Mouse (Mus musculus) liver, adult (tissue): Measurements from ENCODE around the gene Gbp2b.

Experiments
- GATA4 ChIP-seq: IDR thresholded peaks from 2 replicates; pipeline ENCODE4 v1.6.1; 2014; ENCODE audit warnings: mild to moderate bottlenecking, low read length; ENCODE audit not compliant: insufficient replicate concordance

Gene Gbp2b

DNA sequence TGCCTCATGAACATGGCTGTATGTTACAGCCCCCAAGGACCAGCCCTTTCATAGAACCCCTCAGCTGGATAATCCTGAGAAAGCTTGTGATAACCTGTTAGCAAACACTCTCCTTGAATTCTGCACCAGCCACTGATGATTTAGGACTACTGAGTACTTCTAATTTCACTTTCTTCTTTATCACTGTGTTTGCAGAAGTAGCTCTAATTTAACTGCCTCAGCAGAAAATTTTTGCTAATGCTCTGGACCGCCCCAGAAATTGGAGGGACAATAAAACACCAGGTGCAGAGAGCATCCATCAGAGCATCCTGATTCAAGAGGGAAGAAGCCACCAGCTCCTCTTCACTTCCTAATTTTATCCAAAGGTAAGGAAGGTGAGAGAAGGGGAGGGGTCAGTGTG, at the start of gene Gbp2b:
Gene Gbp2b, plus strand, starts transcription at position 301 of the 400 bp plus-strand sequence.
- no peak for TF ChIP-seq GATA4

DNA sequence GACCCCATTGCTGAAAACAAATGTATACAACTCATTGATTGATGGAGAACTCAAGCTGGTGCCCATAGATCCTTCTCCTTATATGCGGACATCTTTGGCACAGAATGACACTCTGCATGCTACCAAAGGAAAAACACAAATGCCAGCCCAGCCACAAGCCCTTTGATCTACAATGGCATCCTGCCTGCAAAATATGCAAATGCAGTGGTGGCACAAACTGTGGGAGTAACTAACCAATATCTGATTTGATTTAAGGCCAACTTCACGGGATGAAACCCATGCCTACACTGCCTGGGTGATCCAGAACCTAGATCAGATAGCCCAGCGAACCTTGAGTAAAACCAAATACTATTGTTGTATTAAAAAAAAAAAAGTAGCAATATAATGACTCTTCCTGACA, 48.0 kb upstream of the Gbp2b start:
- TF ChIP-seq GATA4, result no peak

DNA sequence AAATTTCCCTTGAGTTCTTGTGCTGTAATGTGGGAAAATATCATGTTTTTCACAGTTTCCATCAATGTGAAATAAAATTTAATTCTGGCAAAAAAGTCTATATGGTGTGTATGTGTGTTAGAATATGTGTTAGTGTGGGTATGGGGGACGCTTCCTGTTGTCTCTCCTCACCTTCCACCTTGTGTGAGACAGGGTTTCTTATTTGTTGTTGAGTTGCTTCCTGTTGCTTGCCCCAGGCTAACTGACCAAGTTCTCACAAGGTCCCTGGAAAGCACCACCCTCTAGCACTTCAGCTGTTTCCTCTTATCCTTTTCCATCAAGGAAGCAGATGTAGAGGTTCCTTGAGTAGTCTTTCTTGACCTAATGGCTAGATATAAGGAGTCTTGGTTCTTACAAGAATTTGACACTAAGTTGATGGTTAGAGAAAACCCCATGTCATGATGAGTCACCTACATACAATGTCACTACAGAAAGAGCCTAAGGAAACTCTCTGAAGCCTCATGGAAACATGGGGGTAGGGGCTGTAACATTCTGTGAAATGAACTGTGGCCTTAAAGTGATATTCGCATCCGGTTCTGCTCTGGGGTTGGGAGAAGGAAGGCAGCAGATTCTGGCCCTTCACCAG, 44.5 kb upstream of the Gbp2b start:
- TF ChIP-seq GATA4, result no peak

DNA sequence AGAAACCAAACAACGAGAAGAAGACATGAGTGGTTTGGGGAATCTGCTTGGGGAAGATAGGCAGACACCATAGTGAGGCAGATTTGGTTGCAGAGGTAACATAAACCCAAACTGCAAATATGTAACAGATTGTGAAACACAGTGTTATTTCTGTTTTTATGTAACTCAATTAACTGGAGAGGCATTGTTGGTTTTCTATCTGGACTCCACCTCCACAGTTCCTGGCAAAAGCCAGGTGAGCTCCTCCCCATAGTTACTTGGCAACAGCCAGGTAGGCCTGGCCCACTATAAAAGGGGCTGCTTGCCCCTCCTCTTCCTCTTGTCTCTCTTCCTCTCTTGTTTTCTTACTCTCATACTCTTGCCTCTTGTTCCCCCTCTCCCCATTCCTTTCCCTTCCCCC, 40.0 kb upstream of the Gbp2b start:
- no peak for TF ChIP-seq GATA4

DNA sequence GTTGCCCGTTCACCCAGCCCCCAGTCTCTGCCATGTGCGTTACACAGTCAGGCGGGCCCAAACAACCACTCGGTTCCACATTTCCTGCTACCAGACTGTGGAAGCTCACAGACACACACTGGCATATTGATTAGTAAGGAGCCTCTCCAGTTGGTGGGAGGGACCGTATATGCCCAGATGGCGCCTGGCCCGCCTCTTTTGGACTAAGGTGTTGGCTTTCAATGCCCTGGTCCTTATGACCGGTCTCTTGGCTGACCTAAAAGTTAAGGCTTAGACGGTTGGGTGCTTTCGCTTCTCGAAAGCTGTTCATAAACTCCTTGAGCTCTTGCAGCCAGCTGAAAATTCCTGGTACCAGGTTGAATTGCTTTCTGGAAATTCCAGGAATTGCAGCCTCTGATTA, 39.0 kb upstream of the Gbp2b start:
- TF ChIP-seq GATA4, result no peak

DNA sequence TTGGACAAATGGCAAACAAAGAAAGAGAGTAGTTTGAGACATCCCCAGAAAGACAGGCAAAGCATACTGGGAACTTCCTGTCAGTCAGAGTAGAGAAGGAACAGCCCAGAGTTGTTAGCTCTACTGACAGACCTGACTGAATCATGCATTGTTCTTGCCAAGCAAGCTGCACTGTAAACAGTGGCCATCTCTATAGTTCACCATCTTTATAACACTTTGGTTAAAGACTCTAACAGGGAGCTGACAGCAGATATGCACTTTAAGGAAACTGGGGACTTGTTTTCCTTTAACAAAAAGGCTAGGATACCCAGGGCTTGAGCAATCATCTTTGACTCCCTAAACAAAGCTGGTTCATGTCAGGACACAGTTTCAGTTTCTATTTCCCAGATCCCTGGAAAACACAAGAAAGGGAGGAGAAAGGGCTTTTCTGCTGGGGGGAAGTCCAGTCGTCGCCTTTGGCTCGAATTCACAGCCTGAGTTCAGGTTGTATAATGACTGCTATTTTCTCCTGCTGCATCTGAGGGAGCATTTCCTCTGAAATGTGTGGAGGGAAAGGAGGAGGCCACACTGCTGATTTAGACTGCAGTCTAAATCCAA, 34.9 kb upstream of the Gbp2b start, which contains the start of gene Gbp3:
Gene Gbp3, plus strand, starts transcription at position 395 of the 597 bp plus-strand sequence.
- no peak for TF ChIP-seq GATA4

DNA sequence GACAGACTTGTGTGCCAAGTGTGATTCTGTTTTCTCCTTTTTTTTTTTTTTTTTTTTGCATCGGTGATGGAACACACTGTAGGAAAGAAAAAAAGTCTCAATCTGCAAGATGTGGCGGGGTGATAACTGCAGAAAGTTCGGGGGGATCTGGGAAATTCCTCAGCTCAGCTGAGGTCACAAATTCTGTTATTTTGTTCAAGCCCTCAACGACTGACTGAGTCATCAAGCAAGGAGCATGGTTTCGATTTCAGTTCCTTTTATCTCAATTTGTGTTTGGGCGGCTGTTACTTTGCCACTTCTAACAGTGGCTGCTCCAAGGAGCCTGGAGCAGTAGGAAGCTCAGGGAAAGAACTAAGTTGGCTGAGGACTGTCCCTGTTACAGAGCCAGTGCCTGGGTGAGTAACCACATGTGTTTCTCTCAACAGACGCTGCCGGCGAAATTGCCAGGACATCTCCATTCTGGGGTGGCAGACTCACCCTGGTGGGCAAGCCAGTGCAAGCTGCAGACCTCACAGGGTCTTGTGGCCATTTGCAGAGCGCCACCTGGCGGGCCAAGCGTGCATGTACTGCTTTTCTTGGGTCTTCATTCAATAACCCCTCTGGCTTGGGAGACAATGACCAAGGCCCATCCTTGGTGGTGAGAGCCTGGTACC, 34.2 kb upstream of the Gbp2b start:
- no peak for TF ChIP-seq GATA4

DNA sequence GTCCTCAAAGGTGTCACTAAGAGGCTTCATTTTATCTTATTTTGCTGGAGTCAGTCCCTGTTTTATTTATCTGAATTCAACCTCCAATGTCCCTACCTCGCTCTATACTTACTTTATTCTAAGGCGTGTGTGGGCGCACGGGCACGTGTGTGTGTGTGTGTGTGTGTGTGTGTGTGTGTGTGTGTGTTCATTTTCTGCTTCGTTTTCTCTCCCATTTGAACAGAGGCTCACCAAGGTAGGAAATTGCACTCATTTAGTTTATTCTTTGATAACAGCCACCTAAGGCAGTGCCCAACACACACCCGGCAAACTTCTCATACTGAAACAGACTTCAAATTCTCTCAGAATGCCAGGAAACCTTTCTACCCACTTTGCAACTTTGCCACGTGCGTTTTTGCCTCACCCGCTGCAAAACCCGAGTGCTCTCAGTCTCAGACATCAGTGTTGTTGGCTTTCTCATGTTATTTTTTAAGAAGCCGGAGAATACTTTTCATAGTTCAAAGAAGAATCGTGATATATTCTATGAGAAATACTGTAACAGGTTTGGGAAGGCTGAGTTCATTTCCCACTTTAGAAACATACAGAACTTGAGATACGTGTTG, 33.5 kb upstream of the Gbp2b start:
- TF ChIP-seq GATA4, result no peak

DNA sequence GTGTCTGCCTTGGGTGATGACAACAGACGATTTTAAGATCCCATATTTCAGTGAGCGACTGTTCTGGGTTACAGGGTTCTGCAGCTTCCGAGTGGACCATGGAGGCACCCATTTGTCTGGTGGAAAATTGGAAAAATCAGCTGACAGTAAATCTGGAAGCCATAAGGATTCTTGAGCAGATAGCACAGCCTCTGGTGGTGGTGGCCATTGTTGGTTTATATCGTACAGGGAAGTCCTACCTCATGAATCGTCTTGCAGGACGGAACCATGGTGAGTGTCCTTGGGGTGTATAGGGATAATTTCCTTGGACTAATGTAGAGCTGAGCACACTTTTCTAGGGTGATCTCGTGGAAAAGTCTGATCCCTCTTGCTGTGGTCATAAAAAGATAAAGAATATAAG, 33.0 kb upstream of the Gbp2b start:
- TF ChIP-seq GATA4, result no peak

DNA sequence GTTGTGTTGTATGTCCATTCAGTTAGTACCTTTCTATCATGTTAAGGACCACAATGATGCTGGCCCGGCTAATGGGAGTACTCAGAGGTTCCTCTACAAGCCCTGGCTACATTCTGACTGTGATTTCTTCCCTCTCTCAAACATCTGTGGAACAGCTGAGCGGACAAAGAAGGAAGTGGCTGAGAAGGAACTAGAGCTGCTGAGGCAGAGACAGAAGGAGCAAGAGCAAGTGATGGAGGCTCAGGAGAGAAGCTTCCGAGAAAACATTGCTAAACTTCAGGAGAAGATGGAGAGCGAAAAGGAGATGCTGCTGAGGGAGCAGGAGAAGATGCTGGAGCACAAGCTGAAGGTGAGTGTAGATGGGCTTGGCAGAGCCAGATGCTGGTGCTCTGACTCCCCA, 23.9 kb upstream of the Gbp2b start:
- TF ChIP-seq GATA4, result no peak

DNA sequence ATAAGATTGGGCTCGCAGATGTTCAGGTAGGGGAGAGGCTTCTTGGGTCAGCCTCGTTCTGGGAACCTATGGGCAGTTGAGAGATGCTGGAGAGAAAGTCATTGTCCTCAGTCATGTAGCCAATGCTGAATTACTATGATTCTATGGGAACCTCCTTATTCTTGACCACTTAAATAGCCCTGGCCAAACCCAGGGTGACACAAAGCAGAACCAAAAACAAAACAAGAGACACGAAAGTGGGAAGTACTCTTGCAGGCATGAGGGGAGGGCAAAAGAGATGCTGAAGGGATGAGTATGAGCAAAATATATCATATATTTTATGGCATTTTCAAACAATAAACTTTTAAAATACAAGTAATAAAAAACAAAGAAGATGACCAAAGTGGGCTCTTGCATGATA, 17.5 kb upstream of the Gbp2b start:
- no peak for TF ChIP-seq GATA4

DNA sequence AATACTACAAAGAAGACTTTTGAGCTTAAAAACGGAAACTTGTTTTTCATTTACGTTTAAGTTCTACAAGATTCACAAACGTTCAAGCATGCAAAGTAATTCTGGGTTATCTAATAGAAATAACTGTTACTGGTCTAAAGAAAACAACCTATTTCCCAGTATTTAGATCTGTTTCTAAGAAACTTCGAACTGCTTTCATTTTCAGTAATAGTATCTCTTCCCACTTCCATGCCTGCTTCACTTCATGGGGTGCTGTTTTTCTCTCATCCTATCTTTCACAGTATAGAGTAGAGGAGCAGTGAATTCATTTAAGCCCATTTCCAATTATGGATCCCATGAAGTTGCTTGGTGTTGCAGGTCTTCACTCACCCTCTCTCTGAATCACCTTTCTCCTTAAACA, 16.3 kb upstream of the Gbp2b start:
- TF ChIP-seq GATA4, result no peak

DNA sequence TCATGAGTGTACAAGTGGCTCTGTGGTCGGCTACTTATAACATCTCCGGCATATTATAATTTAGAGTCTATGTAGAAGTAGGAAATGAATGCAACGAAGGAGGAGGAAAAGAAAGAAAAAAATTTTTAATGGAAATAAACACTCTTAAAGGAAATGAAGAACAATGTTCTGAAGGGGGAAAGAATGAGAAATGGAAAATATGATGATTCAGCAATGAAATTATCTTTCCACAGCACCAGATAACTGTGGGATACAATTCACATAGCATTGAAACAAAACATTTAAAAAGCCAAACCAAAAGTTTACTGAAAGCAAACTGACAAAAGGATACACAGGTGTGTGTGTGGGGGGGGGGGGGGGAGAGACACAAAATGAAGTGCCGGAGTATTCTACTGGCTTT, 11.6 kb upstream of the Gbp2b start:
- no peak for TF ChIP-seq GATA4

DNA sequence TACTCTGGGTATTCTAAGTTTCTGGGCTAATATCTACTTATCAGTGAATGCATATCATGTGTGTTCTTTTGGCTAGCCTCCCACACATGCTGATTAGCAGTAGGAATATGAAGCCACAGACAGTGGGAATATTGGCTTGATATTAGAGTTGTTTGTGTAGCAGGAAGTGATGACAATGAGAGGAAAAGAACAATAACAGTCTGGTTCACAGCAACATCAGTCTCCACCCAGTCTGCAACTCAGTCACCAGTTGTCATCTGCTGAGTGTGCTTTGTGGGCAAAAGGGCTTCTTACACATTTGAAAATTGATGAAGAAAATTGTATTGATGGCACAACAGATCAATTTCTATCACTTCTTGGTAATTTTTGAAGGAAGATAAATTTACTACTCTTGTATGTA, 7.3 kb upstream of the Gbp2b start:
- peak; percentile 63; the same call in 1 of the 2 replicates for TF ChIP-seq GATA4

DNA sequence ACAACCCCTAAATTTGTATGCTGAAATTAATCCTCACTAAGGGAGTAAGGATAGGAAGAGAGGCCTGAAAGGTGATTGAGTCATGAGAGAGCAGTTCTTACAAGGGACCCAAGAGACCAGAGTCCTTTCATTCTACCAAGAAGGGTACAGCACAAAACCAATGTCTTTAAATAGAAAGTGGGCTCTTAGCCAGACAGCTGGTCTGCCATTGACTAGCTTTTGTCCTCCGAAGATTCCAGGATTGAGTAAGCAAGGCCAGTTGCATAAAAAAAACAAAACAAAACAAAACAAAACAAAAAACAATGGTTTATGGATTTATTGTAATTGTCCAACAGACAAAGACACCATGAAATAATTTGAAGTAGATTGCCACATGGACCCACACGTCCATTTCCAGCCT, 5.8 kb upstream of the Gbp2b start:
- no peak for TF ChIP-seq GATA4

DNA sequence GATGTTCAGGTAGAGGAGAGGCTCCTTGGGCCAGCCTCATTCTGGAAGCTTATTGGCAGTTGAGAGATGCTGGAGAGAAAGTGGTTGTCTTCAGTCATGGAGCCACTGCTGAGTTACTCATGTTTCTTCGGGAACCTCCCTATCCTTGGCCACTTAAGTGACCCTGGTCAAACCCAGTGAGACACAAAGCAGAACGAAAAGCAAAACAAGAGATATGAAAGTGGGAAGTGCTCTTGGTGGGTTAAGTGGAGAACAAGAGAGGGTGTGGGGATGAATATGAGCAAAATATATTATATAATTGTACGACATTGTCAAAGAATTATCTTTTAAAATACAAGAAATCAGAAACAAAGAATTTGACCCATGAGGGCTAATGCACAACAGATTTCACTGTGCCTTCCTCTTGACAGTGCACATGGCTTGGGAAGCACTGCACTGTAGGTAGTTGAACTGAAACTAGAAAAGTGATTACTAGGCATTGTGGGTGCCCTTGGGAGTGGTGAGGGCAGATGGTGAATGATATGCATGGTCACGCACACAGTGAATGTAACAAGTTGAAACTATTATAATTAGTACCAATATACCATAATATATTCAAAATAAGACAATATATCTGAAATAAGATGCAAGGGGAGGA, 4.1 kb upstream of the Gbp2b start:
- no peak for TF ChIP-seq GATA4
